13 mouse cellular contexts compared by ENCODE assay signal in genomic region chr16:30777416-30777815, GRCm38 (mm10).
"Had no signal": no experiment of that assay in that cellular context is flagged by ENCODE, and none has a peak within 500 bp of the region (broad histone marks: within the 10 kb centered on the region; RNA-seq: fewer than 3 reads in every experiment).

No protein-coding gene starts in this region.

- H3K9me3 ChIP-seq: limb, embryonic 15.5 days; liver, embryonic 12.5 days; midbrain, embryonic 15.5 days; stomach, embryonic 15.5 days had no signal

- ATAC-seq: liver, embryonic 12.5 days; midbrain, embryonic 15.5 days had no signal

- H3K27me3 ChIP-seq: limb, embryonic 15.5 days; midbrain, embryonic 15.5 days; stomach, embryonic 15.5 days had no signal

- H3K4me2 ChIP-seq: limb, embryonic 15.5 days; liver, embryonic 12.5 days; lung, embryonic 14.5 days; midbrain, embryonic 11.5 days; midbrain, embryonic 15.5 days; stomach, embryonic 15.5 days had no signal

- H3K4me3 ChIP-seq: left cerebral cortex, adult 2 months; limb, embryonic 15.5 days; liver, embryonic 12.5 days; midbrain, embryonic 15.5 days; stomach, embryonic 15.5 days had no signal

- DNase-seq: kidney, adult 9 months; kidney, postnatal 10 days; kidney, postnatal 4 days; lung, embryonic 14.5 days; lung, postnatal 10 days; lung, postnatal 4 days; right cerebral cortex, postnatal 14 days had no signal

- H3K9ac ChIP-seq: limb, embryonic 15.5 days; liver, embryonic 12.5 days; lung, embryonic 14.5 days; midbrain, embryonic 15.5 days; stomach, embryonic 15.5 days had no signal

- H3K27ac ChIP-seq: left cerebral cortex, adult 2 months; limb, embryonic 15.5 days; liver, embryonic 12.5 days; midbrain, embryonic 15.5 days; stomach, embryonic 15.5 days had no signal

- H3K36me3 ChIP-seq: limb, embryonic 15.5 days; liver, embryonic 12.5 days; midbrain, embryonic 15.5 days; stomach, embryonic 15.5 days had no signal
